Mouse (Mus musculus): ENCODE measurements around the gene Zbtb43.

DNA sequence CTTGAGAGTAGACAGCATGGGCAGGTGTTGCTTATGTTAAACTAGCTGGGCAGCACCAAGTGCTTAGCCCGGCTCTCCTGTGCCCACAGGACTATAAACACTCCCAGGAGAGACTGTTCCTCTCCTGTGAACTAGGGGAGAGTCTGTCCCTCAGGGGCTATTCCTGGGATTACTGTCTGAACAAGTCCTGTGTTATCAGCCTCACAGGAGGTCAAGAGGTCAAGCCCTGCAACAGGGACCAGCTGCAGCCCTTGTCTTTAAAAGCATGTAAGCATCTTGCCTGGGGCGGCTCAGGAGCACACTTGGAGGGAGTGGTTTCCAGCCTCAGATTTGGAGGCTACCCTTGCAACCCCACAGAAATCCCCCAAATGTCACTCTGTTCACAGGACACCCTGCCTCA lies 30.0 kb downstream of the Zbtb43 start:
- TF ChIP-seq CTCF (IDR thresholded peaks at IDR 0.05; ENCODE audit: low read depth, low read length) (no peak), POLR2A (IDR thresholded peaks at IDR 0.05; ENCODE audit: insufficient read depth, low read length) (no peak)

All from ES-Bruce4 (cell line).